Mouse (Mus musculus) gastrocnemius, postnatal 25 days (tissue): Measurements from ENCODE around the gene Zc3hav1l. TPM values are rescaled to one million over a fixed set of nuclear protein-coding genes. Genes with fewer than 3 reads are reported as not detected.

Experiments
- total RNA-seq, 2 experiments: library from RNA; stranded (reverse); gene quantifications; 1 replicate in 1 of 2; 2 replicates in 1 of 2; pipeline ENCODE4 v1.2.3; 2021

Gene Zc3hav1l
- total RNA-seq, 2 experiments from 2014 or later, result 0.84 to 1.0 TPM

Other genes with a start within 250 kb of the Zc3hav1l start
- not detected for gene Tmem213, start 190.0 kb downstream of the Zc3hav1l start, total RNA-seq
- 1 to 10 TPM in 1 of 2 experiments, under 1 TPM in 1; 0.72 to 1.1 TPM for gene Atp6v0a4, start 174.7 kb downstream of the Zc3hav1l start, total RNA-seq
- under 1 TPM; 0.46 to 0.56 TPM for gene D630045J12Rik, start 45.2 kb downstream of the Zc3hav1l start, total RNA-seq
- 1 to 10 TPM; 5.1 to 6.9 TPM for gene Zc3hav1, start 55.3 kb upstream of the Zc3hav1l start, total RNA-seq
- gene Ttc26, start 82.2 kb upstream of the Zc3hav1l start, total RNA-seq, result 1 to 10 TPM; 1.1 to 1.7 TPM
- gene Ubn2, start 134.7 kb upstream of the Zc3hav1l start, total RNA-seq, result 10 to 100 TPM; 19.6 to 21.6 TPM
- 100 to 1,000 TPM; 167 to 170 TPM for gene Fmc1, start 234.2 kb upstream of the Zc3hav1l start, total RNA-seq